Mouse (Mus musculus): Measurements from ENCODE around the gene Ttyh2. TPM values are rescaled to one million over a fixed set of nuclear protein-coding genes. Genes with fewer than 3 reads are reported as not detected.

Gene Ttyh2
- total and polyA plus RNA-seq, 2 experiments: 25.6 to 66.9 TPM

DNA sequence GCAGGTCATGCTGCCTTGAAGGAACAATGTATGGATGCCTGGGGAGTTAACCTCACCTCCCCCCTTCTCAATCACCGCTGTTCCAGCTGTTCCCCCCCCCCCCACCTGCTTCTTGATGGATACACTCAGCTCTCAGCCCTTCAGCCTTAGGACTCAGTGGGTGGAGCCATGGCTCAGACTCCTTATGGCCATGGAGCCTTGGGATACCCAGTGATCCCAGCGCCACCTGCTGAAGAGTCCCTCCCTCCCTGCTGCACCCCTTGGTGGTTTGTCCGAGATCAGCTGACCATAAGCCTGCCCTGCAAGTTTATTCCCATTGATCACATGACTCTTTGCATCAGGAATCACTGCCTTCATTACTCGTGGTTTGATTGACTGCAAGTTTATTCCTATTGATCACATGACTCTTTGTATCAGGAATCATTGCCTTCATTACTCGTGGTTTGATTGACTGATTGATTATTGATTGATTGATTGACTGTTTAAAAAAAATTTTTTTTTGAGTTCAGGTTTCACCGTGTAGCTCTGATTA, 54.7 kb downstream of the Ttyh2 start:
- Histone ChIP-seq H3K4me3 (ENCODE audit: insufficient read depth, low read depth, low read length) (no peak overlapping the region), H3K9ac (ENCODE audit: low read depth, low read length) (no peak overlapping the region), H3K4me1 (ENCODE audit: control insufficient read depth, insufficient read depth, low read length) (peaks cover 2% of the 10 kb centered on the region; the same call in 1 of the 2 replicates), H3K27ac (replicated peaks; ENCODE audit: insufficient read depth, low read depth, low read length) (no peak overlapping the region), H3K79me2 (ENCODE audit: control insufficient read depth, insufficient read depth, low read length) (no peaks in the 10 kb centered on the region), H3K36me3 (ENCODE audit: control insufficient read depth, insufficient read depth, low read length) (no peaks in the 10 kb centered on the region), H3K27me3 (ENCODE audit: control insufficient read depth, insufficient read depth, low read length) (no peaks in the 10 kb centered on the region)
- WGBS: 56% methylated on average over 6 of the region's 6 CpGs
- DNase-seq (ENCODE audit: extremely low read depth, low read depth, low spot score): no peak
- no peak for TF ChIP-seq POLR2A (IDR thresholded peaks at IDR 0.05; ENCODE audit: extremely low read depth, insufficient read depth, low read length)
- no peak for TF ChIP-seq CTCF (IDR thresholded peaks at IDR 0.05; ENCODE audit: low read depth, low read length)

DNA sequence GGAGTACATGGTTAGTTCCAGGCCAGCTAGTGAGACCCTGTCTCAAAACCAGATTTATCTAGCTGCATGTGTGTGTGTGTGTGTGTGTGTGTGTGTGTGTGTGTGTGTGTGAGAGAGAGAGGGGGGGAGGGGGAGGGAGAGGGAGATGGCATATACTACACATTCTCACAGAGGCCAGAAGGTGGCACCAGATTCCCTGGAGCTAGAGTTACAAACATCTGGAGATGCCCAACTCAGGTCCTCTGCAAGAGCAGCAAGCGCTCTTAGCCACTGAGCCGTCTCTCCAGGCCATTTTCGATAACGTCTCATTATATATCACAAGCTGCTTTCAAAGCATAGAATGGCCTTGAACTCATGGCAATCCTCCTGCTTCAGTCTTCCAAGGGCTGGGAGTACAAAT, 56.5 kb downstream of the Ttyh2 start:
- no peak for TF ChIP-seq POLR2A (IDR thresholded peaks at IDR 0.05; ENCODE audit: extremely low read depth, insufficient read depth, low read length)
- no peak for TF ChIP-seq CTCF (IDR thresholded peaks at IDR 0.05; ENCODE audit: low read depth, low read length)
- 92% methylated on average over 4 of the region's 4 CpGs for WGBS
- H3K4me3 ChIP-seq (ENCODE audit: insufficient read depth, low read depth, low read length): no peak overlapping the region
- no peak overlapping the region for H3K27ac ChIP-seq (replicated peaks; ENCODE audit: insufficient read depth, low read depth, low read length)
- H3K27me3 ChIP-seq (ENCODE audit: control insufficient read depth, insufficient read depth, low read length): no peaks in the 10 kb centered on the region
- no peaks in the 10 kb centered on the region for H3K79me2 ChIP-seq (ENCODE audit: control insufficient read depth, insufficient read depth, low read length)
- H3K4me1 ChIP-seq (ENCODE audit: control insufficient read depth, insufficient read depth, low read length): peaks cover 2% of the 10 kb centered on the region; the same call in 1 of the 2 replicates
- H3K36me3 ChIP-seq (ENCODE audit: control insufficient read depth, insufficient read depth, low read length): no peaks in the 10 kb centered on the region
- no peak overlapping the region for H3K9ac ChIP-seq (ENCODE audit: low read depth, low read length)
- DNase-seq (ENCODE audit: extremely low read depth, low read depth, low spot score): no peak

DNA sequence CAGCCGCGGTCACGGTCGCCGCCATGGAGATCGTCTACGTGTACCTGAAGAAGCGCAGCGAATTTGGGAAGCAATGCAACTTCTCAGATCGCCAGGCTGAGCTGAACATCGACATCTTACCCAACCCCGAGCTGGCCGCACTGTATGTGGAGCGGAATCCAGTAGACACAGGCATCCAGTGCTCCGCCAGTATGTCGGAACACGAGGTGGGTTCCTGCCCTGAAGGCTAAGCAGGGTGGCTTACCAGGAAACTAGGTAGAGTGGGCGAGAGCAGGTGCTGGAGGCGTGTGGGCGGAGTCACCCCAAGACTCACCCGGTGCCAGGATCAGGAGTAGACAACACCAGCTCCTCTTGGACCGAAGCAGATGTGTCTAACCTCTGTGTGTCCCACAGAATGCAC, 57.7 kb downstream of the Ttyh2 start:
- DNase-seq (ENCODE audit: extremely low read depth, low read depth, low spot score): no peak
- Histone ChIP-seq H3K4me3 (ENCODE audit: insufficient read depth, low read depth, low read length) (no peak overlapping the region), H3K27me3 (ENCODE audit: control insufficient read depth, insufficient read depth, low read length) (no peaks in the 10 kb centered on the region; the same call in 1 of the 2 replicates), H3K4me1 (ENCODE audit: control insufficient read depth, insufficient read depth, low read length) (no peaks in the 10 kb centered on the region; the same call in 1 of the 2 replicates), H3K36me3 (ENCODE audit: control insufficient read depth, insufficient read depth, low read length) (no peaks in the 10 kb centered on the region), H3K9ac (ENCODE audit: low read depth, low read length) (no peak overlapping the region), H3K79me2 (ENCODE audit: control insufficient read depth, insufficient read depth, low read length) (no peaks in the 10 kb centered on the region), H3K27ac (replicated peaks; ENCODE audit: insufficient read depth, low read depth, low read length) (no peak overlapping the region)
- TF ChIP-seq POLR2A (IDR thresholded peaks at IDR 0.05; ENCODE audit: extremely low read depth, insufficient read depth, low read length) (no peak), CTCF (IDR thresholded peaks at IDR 0.05; ENCODE audit: low read depth, low read length) (no peak)
- 76% methylated on average over 22 of the region's 22 CpGs for WGBS

GRCm38 (mm10) chr11:114736111-114736510, 60.9 kb downstream of the Ttyh2 start:
- no peak for DNase-seq (ENCODE audit: extremely low read depth, low read depth, low spot score)
- Histone ChIP-seq H3K79me2 (ENCODE audit: control insufficient read depth, insufficient read depth, low read length) (no peaks in the 10 kb centered on the region), H3K4me3 (ENCODE audit: insufficient read depth, low read depth, low read length) (no peak overlapping the region), H3K27ac (replicated peaks; ENCODE audit: insufficient read depth, low read depth, low read length) (no peak overlapping the region), H3K9ac (ENCODE audit: low read depth, low read length) (no peak overlapping the region), H3K27me3 (ENCODE audit: control insufficient read depth, insufficient read depth, low read length) (no peaks in the 10 kb centered on the region; the same call in 1 of the 2 replicates), H3K4me1 (ENCODE audit: control insufficient read depth, insufficient read depth, low read length) (no peaks in the 10 kb centered on the region; the same call in 1 of the 2 replicates), H3K36me3 (ENCODE audit: control insufficient read depth, insufficient read depth, low read length) (no peaks in the 10 kb centered on the region)
- TF ChIP-seq POLR2A (IDR thresholded peaks at IDR 0.05; ENCODE audit: extremely low read depth, insufficient read depth, low read length) (no peak), CTCF (IDR thresholded peaks at IDR 0.05; ENCODE audit: low read depth, low read length) (no peak)
- WGBS: 72% methylated on average over 2 of the region's 2 CpGs

- TF ChIP-seq POLR2A (IDR thresholded peaks at IDR 0.05; ENCODE audit: extremely low read depth, insufficient read depth, low read length): no peak
- peak; percentile 63 for TF ChIP-seq CTCF (IDR thresholded peaks at IDR 0.05; ENCODE audit: low read depth, low read length)
- no peaks in the 10 kb centered on the region; the same call in 1 of the 2 replicates for H3K27me3 ChIP-seq (ENCODE audit: control insufficient read depth, insufficient read depth, low read length)
- H3K36me3 ChIP-seq (ENCODE audit: control insufficient read depth, insufficient read depth, low read length): no peaks in the 10 kb centered on the region
- no peaks in the 10 kb centered on the region for H3K79me2 ChIP-seq (ENCODE audit: control insufficient read depth, insufficient read depth, low read length)
- 48% methylated on average over 11 of the region's 11 CpGs for WGBS
- no peak overlapping the region; the same call in 1 of the 2 replicates for H3K4me3 ChIP-seq (ENCODE audit: insufficient read depth, low read depth, low read length)
- DNase-seq (ENCODE audit: extremely low read depth, low read depth, low spot score): peak; percentile 24
- H3K4me1 ChIP-seq (ENCODE audit: control insufficient read depth, insufficient read depth, low read length): no peaks in the 10 kb centered on the region; the same call in 1 of the 2 replicates
- H3K9ac ChIP-seq (ENCODE audit: low read depth, low read length): peak overlapping the region; percentile 48; the same call in 1 of the 2 replicates
- no peak overlapping the region for H3K27ac ChIP-seq (replicated peaks; ENCODE audit: insufficient read depth, low read depth, low read length)
Measured at GRCm38 (mm10) chr11:114736913-114737624, 61.8 kb downstream of the Ttyh2 start.

- Histone ChIP-seq H3K4me3 (ENCODE audit: insufficient read depth, low read depth, low read length) (no peak overlapping the region), H3K27ac (replicated peaks; ENCODE audit: insufficient read depth, low read depth, low read length) (no peak overlapping the region), H3K27me3 (ENCODE audit: control insufficient read depth, insufficient read depth, low read length) (no peaks in the 10 kb centered on the region; the same call in 1 of the 2 replicates), H3K79me2 (ENCODE audit: control insufficient read depth, insufficient read depth, low read length) (no peaks in the 10 kb centered on the region), H3K36me3 (ENCODE audit: control insufficient read depth, insufficient read depth, low read length) (no peaks in the 10 kb centered on the region), H3K4me1 (ENCODE audit: control insufficient read depth, insufficient read depth, low read length) (no peaks in the 10 kb centered on the region; the same call in 1 of the 2 replicates), H3K9ac (ENCODE audit: low read depth, low read length) (no peak overlapping the region)
- no peak for DNase-seq (ENCODE audit: extremely low read depth, low read depth, low spot score)
- WGBS: 63% methylated on average over 10 of the region's 10 CpGs
- TF ChIP-seq POLR2A (IDR thresholded peaks at IDR 0.05; ENCODE audit: extremely low read depth, insufficient read depth, low read length) (no peak), CTCF (IDR thresholded peaks at IDR 0.05; ENCODE audit: low read depth, low read length) (no peak)
Measured at GRCm38 (mm10) chr11:114740598-114740997, 65.4 kb downstream of the Ttyh2 start.

Data from liver, adult 2 months (tissue).